12 mouse cellular contexts compared by ENCODE assay signal in the genomic region with DNA sequence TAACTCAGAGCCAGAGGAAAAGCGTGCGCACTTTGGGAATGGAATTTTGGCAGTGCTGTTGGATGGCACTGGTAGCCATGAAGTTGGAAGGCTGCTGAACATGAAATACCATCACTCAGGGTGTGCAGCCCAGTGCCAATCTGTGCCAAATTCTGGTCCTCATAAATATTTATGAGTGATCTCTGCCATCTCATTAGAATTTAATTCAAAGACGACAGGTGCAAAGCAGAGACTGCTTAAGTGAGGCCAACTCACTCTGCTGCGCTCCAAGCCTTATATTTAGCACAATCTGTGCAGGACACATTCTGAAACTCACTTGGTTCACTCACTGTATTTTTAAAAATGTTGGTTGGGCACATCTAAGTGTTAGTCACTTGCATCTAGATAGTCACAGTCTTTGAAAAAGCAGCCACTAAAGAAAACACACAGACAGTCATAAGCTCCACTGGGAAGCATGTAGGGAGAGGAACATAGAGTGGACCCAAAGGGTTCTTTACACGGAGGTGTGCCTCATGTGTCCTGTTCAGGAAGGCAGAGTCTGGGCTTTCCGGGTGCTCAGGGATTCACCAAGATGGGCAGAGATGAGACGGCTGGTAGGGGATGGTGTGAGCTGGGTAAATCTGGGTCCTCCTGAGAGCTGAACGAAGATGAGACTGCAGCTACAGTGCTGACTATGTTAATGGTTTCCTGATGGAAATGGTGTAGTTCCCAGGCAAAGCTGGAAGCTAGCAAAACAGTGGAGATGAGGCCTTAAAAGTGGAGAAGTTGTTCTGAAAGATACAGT.
DNase-seq lines count a peak whose midpoint lies in the region; ATAC-seq and TF ChIP-seq lines count a peak whose summit lies in the region.
"Had no signal": no experiment of that assay in that cellular context is flagged by ENCODE, and none has a peak within 500 bp of the region (broad histone marks: within the 10 kb centered on the region; RNA-seq: fewer than 3 reads in every experiment).

No protein-coding gene starts in this region.

- H3K4me2 ChIP-seq in midbrain, embryonic 12.5 days (replicated peaks) = no peak overlapping the region
- H3K4me2 ChIP-seq in hindbrain, postnatal 0 days (ENCODE audit: low read depth, low read length) = no peak overlapping the region
- H3K4me2 ChIP-seq: heart, embryonic 12.5 days; stomach, embryonic 15.5 days had no signal

- no peak for DNase-seq in midbrain, embryonic 10.5 days (ENCODE audit: low spot score)
- peak; percentile 64 for DNase-seq in hindbrain, postnatal 0 days (ENCODE audit: low spot score)
- peak; percentile 45 for DNase-seq in left cerebral cortex, postnatal 4 days
- peak; percentile 78 for DNase-seq in telencephalon, adult 2 months (ENCODE audit: low read depth, low spot score)
- DNase-seq in B cell, adult 2 months = no peak
- DNase-seq: embryo, embryonic 11 days had no signal

- H3K9ac ChIP-seq in midbrain, embryonic 12.5 days (replicated peaks) = no peak overlapping the region
- H3K9ac ChIP-seq in hindbrain, postnatal 0 days (replicated peaks; ENCODE audit: low read length) = no peak overlapping the region
- H3K9ac ChIP-seq: heart, embryonic 12.5 days; stomach, embryonic 15.5 days had no signal

- peaks cover 6% of the 10 kb centered on the region; the same call in 1 of the 2 replicates for H3K4me1 ChIP-seq in midbrain, embryonic 12.5 days
- H3K4me1 ChIP-seq in midbrain, embryonic 10.5 days = 0 out of 2 replicates have a peak, but pooled peaks cover 3% of the 10 kb centered on the region
- H3K4me1 ChIP-seq in hindbrain, postnatal 0 days (ENCODE audit: insufficient read depth, low read length) = no peaks in the 10 kb centered on the region
- H3K4me1 ChIP-seq: megakaryocyte, embryonic 14.5 days; stomach, embryonic 15.5 days had no signal

- H3K27ac ChIP-seq in midbrain, embryonic 12.5 days (replicated peaks) = no peak overlapping the region
- no peak overlapping the region for H3K27ac ChIP-seq in midbrain, embryonic 10.5 days (replicated peaks)
- no peak overlapping the region for H3K27ac ChIP-seq in hindbrain, postnatal 0 days
- H3K27ac ChIP-seq: stomach, embryonic 15.5 days had no signal

- no peaks in the 10 kb centered on the region for H3K9me3 ChIP-seq in midbrain, embryonic 12.5 days
- H3K9me3 ChIP-seq in midbrain, embryonic 10.5 days (replicated peaks) = no peaks in the 10 kb centered on the region
- no peaks in the 10 kb centered on the region for H3K9me3 ChIP-seq in hindbrain, postnatal 0 days (ENCODE audit: low read length)
- H3K9me3 ChIP-seq: heart, embryonic 12.5 days; stomach, embryonic 15.5 days had no signal

- no peaks in the 10 kb centered on the region for H3K36me3 ChIP-seq in midbrain, embryonic 12.5 days
- H3K36me3 ChIP-seq in midbrain, embryonic 10.5 days = no peaks in the 10 kb centered on the region
- no peaks in the 10 kb centered on the region for H3K36me3 ChIP-seq in hindbrain, postnatal 0 days (ENCODE audit: insufficient read depth, low read length)
- H3K36me3 ChIP-seq: heart, embryonic 12.5 days; stomach, embryonic 15.5 days had no signal

- intact Hi-C loops in left cerebral cortex, postnatal 4 days (cut with DNase I) = no loop called here

- WGBS in midbrain, embryonic 12.5 days = 78% methylated on average over 8 of the region's 8 CpGs
- 84% methylated on average over 8 of the region's 8 CpGs for WGBS in midbrain, embryonic 10.5 days
- 49% methylated on average over 8 of the region's 8 CpGs for WGBS in hindbrain, postnatal 0 days

- H3K27me3 ChIP-seq in midbrain, embryonic 12.5 days = no peaks in the 10 kb centered on the region
- H3K27me3 ChIP-seq in midbrain, embryonic 10.5 days (ENCODE audit: low read depth, poor library complexity, severe bottlenecking) = no peaks in the 10 kb centered on the region
- no peaks in the 10 kb centered on the region for H3K27me3 ChIP-seq in hindbrain, postnatal 0 days (ENCODE audit: insufficient read depth, low read length)
- H3K27me3 ChIP-seq: heart, embryonic 12.5 days; megakaryocyte, embryonic 14.5 days; stomach, embryonic 15.5 days had no signal

- ATAC-seq in midbrain, embryonic 12.5 days (ENCODE audit: low FRiP score, low read depth) = peak; percentile 60; the same call in 1 of the 2 replicates
- peak; percentile 74; the same call in 1 of the 2 replicates for ATAC-seq in hindbrain, postnatal 0 days
- ATAC-seq in granulocyte monocyte progenitor cell, adult 5-6 weeks (replicated peaks; ENCODE audit: poor library complexity, severe bottlenecking) = no peak
- ATAC-seq: intestine, embryonic 16.5 days had no signal

- no peak overlapping the region for H3K4me3 ChIP-seq in midbrain, embryonic 12.5 days
- no peak overlapping the region for H3K4me3 ChIP-seq in midbrain, embryonic 10.5 days
- no peak overlapping the region for H3K4me3 ChIP-seq in hindbrain, postnatal 0 days (ENCODE audit: low read length)
- H3K4me3 ChIP-seq: heart, embryonic 12.5 days; megakaryocyte, embryonic 14.5 days; stomach, embryonic 15.5 days had no signal

- TF ChIP-seq CTCF in hindbrain, postnatal 0 days (IDR thresholded peaks at IDR 0.05; ENCODE audit: low read depth) = no peak

Comparison
In these comparisons a context has a peak if more than half of its experiments do, and no peak if none do; other contexts are left out.
1. DNase-seq: peak in hindbrain, postnatal 0 days (single experiment), left cerebral cortex, postnatal 4 days (single experiment) and telencephalon, adult 2 months (single experiment); none in midbrain, embryonic 10.5 days (single experiment) and B cell, adult 2 months (0 of 2).